Mouse (Mus musculus) spleen, adult 18-20 months (tissue): Measurements from ENCODE around the gene Bfar.
"Not testable (repeated sequence)": the region's sequence is repeated elsewhere in the genome, so short reads cannot be mapped to it uniquely, and the experiment has no call there.

Experiments used
- DNase-seq, 2 experiments: peaks; one replicate each; pipeline ENCODE4 v3.0.0; 2022; ENCODE audit warnings: mixed read lengths in 2 of 2

Gene Bfar

DNA sequence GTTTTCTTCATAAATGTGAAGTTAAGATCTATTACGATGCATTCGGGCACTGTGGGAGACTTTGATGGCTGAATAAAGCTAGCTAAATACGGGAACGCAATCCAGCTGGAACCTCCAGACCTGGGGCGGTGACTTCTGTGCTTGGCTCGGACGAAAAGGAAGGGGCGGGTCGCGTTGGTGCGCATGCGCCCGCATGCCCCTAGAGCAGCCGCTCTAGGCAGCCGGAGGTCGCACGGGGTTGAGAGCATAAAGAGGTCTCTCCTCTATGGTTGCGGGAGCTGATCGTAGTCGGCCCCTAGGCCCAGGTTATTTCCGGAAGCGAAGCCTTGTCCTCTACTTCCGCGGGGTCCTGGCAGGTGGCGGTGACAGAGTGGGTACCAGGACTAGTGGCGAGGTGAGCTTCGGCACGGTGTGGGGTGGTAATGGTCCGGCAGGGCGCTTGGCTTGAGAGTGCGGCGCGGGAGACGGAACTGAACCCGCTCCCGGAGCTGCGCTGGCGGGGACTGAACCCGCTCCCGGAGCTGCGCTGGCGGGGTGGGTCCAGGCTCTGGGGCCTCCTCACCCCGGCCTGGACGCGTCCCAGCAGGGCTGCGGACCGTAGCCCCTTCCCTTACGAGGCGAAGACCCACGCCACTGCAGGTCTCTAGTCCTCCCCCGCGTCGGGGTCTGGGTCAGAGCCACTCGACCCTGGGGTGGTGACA lies at the start of gene Bfar, which contains the start of gene 3110001I22Rik:
Bfar (plus strand) TSS at position 174 of the 701 bp plus-strand sequence.
3110001I22Rik (plus strand) TSS at position 245 of the 701 bp plus-strand sequence.
- peak; percentile 82 to 85 for DNase-seq

DNA sequence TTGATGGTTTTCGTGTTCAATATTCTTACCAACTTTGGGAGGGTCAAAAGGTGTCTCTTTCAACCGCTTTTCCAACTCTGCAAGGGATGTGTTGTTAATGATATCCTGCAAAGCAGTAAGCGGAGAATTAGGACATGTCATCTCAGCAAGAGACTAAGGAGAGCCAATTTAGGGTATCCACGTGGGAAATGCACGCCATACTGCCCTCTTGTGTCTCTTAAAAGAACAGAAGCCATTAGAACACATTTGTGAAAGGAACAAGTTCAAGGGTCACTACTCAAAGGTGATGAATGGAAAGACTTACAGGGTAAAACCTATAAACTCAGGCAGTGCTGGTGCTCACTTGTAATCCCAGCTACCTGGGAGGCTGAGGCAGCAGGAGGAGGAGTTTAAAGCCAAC lies 43.3 kb upstream of the Bfar start:
- DNase-seq, result no peak

- not testable (repeated sequence) for DNase-seq
Observed at GRCm38 (mm10) chr16:13638198-13638597, 33.5 kb upstream of the Bfar start.

- no peak for DNase-seq
Observed at GRCm38 (mm10) chr16:13639508-13639907, 32.1 kb upstream of the Bfar start.

DNA sequence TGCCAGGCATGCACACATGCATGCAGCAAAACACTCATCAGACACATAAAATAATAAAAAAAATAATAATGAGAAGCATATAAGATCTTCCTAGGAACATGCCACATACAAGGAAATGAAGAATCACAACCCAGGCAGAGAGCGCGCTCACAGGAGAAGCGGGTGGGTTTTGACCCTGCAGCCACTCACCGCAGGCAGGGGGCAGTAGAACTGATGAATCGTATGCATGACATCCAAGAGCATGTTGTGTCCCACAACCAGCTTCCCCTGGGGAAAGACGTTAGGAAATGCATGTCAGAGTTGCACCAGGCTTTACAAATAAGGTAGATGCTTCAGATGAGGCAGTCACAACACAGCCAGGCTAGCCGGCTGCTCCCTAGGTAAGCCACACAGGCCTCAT lies 31.6 kb upstream of the Bfar start:
- peak; percentile 7 to 32 for DNase-seq

DNA sequence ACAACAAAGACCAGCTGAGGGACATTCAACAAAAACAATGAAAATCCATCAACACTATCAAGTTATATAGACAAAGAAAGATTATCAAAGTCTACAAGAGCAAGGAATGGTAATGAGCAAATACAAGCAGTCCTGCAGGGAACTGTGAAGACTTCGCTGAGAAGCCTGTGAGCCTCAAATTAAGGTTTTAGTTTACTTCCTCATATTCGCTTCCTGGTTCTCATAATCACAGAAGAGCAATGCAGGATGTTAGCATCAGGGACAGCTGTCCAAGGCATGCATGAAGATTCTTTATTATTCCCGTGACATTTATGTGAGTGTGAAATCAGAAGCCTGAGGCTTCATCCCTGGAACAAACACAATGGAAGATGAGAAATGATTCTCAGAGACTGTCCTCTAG lies 27.2 kb upstream of the Bfar start:
- DNase-seq, result no peak

DNA sequence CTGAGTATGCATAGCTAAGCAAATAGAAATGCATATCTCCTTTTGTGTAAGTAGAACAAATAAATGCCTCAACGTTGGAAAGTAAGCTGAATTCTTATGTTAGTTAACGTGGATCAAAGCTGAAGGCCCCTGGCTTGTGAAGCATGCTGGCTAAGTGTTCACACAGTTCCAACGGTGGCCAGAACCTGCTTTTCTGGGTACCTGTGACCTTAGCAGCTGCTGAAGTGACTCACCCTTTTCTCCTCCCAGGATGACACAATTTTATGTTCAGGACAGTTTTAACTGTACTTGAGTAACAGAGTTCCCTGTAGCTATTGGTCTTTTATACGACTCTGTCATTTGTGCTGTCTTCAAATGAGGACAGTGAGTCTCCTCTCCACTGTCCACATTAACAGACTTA lies 25.7 kb upstream of the Bfar start:
- no peak for DNase-seq

GRCm38 (mm10) chr16:13658886-13659285 lies 12.8 kb upstream of the Bfar start:
- no peak for DNase-seq

- no peak for DNase-seq
Observed at GRCm38 (mm10) chr16:13660736-13661135, 10.9 kb upstream of the Bfar start.

GRCm38 (mm10) chr16:13667878-13668343 lies 3.7 kb upstream of the Bfar start, which contains the start of gene Parn:
Parn (minus strand) TSS chr16:13668170.
- peak; percentile 92 to 94 for DNase-seq

- no peak for DNase-seq
Observed at GRCm38 (mm10) chr16:13668402-13669108, 3.1 kb upstream of the Bfar start.

DNA sequence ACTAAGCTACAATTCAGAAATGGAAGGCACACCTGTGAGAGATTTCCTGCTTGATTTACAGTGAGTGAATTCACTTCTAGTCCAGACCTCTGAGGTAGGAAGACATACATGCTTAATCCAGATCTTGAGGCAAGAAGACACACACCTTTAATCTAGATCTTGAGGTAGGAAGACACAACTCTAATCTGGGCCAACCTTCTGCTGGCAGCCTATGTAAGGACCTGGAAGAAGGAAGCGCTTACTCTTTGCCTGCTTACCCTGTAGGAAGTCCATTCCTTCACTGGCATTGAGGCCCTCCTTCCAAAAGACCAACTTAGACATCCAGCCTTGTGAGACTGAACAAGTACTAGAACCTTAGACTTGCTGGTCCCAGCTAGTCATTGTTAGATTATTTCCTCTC lies 2.4 kb upstream of the Bfar start:
- no peak for DNase-seq

DNA sequence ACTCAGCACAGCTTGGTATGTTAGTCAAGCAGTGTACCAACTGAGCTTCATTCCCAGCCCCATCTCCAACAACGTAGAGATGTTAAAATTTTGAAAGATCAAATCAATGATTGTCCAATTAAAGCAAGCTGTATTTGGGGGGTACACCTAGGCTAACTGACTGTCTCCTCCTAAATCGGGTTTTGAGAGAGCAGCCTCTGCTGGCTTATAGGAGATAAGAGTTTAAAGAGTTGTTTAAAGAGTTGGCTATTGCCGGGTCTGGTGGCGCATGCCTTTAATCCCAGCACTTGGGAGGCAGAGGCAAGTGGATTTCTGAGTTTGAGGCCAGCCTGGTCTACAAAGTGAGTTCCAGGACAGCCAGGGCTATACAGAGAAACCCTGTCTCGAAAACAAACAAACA lies 762 bp upstream of the Bfar start:
- DNase-seq, result not testable (repeated sequence)

DNA sequence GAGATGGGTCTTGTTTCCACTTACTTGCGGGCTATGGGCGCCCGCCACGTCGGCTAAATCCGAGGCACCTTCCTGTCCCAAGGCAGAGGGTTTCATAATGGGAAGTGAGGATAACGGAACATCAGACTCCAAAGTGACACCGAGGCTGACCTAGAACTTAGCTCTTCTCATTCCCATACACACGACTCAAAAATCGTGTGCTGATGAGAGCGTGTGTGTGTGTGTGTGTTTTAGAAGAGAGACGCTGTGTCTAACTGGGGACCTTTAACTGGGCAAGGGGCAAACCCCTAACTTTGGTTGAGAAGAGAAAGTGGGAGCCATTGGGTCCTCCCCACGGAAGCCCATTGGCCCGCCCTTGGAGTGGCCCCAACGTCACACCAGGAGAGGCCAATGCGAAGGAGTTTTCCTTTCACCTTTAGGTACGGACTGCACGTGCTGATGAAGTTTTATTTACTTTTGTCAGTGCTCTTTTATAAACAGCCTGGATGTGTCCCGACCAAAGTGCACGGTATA lies 784 bp downstream of the Bfar start:
- peak; percentile 36 to 57 for DNase-seq

- no peak for DNase-seq
Observed at GRCm38 (mm10) chr16:13673114-13673513, 1.5 kb downstream of the Bfar start.

DNA sequence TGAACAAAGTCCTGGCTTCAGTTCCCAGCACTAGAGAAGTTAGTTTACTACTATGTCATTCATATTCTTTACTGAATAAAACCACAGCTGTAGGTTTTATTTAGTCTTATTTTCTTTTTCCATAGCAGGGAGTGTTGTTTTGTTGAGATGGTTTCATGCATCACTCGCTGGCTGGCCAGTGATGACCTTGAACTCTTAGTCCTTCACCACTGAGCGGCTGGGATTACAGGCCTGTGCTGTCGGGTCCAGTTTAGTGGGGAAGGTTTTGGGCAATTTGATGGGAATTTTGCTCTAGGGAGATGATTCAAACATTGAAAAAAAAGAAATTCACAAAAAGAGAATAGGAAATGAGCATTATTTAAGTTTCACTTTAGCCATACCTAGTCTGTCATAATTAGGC lies 2.9 kb downstream of the Bfar start:
- no peak for DNase-seq

DNA sequence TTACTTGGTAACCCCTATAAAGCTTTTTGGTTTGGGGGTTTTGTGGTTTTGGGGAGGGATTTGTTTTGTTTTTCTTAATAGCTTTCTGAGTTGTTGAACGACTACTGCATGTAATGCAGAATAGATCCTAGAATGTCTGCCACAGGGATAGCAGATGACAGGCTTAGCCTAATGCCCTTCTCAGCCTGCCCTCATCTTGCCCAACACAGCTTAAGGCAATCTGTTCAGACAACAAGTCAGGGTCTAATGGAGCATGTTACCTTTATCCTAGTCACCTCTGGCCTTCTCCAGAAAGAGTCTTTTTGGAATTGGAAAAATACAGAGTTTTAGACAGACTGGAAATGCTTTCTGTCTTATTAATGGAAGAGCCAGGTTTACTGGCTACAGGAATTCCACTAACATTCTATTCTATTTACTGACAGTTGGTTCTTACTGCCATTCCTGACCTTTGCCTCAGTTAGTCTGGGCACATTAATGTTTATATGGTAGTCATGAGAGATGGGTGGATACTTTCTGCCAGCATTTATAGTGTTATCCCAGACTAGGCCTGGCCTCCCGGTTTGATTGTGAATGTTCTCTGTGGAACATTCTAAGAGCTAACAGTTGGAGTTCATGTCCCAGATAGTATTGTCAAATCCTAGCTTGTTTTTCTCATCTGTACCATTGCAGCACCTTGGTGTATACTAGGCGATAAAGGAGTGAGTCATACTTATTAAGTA lies 7.1 kb downstream of the Bfar start:
- no peak for DNase-seq

GRCm38 (mm10) chr16:13698998-13699397 lies 27.3 kb downstream of the Bfar start:
- DNase-seq, result no peak

GRCm38 (mm10) chr16:13702184-13702583 lies 30.5 kb downstream of the Bfar start:
- no peak for DNase-seq

DNA sequence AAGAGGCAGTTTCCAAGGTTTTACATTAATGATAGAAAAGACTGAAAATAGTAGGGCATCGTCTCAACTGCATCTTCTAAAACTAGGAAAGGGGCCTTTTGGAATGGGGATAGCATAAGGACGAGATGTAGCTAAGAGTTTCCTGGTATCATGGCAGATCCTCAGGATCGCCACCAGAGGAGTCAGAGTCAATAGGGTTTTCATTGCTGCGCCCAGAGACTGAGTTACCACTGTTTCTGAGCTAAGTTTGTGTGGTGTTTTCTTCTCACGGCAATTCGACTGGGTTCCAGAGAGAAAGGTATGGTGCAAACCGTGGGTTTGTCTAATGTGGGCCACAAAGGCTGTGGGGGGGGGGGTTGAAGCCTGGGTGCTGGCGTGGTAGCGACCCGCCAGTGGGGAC lies 33.0 kb downstream of the Bfar start:
- DNase-seq, result no peak

- DNase-seq, result no peak
Observed at GRCm38 (mm10) chr16:13714910-13715309, 43.3 kb downstream of the Bfar start.

DNA sequence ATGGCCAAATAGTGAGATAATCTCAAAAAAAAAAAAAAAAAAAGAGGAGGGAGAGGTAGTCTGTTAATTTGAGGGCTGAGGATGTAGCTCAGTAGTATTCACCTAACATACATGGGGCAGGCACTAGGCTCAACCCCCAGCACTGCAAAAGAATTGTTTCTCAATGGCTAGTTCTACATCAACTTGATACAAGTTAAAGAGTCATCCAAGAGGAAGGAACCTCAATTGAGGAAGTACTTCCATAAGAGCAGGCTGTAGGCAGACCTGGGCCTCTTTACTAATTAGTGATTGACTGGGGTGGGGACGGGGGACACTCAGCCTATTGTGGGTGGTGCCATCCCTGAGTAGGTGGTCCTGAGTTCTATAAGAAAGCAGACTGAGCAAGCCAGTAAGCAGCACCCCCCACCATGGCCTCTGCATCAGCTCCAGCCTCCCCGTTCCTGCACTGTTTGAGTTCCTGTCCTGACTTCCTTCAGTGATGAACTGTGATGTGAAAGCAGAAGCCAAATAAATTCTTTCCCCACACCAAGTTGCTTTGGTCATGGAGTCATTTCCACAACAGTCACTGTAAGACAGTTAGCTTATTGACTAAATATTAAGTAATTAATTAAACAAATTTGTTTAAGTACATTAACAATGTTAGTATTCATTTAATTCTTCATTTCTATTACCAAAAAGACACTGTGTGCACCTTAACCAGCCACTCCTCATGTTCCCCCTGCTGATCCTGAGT lies 45.3 kb downstream of the Bfar start:
- no peak for DNase-seq

GRCm38 (mm10) chr16:13722937-13723336 lies 51.3 kb downstream of the Bfar start:
- no peak for DNase-seq
